11 mouse cellular contexts compared by ENCODE assay signal in genomic region chr5:125579153-125579552, GRCm38 (mm10). TPM values are rescaled to one million over a fixed set of nuclear protein-coding genes. Genes with fewer than 3 reads are reported as not detected.
A peak's percentile ranks its signal among the peaks of the same experiment; 100 is the strongest.
DNase-seq lines count a peak whose midpoint lies in the region; TF ChIP-seq lines count a peak whose summit lies in the region.
"Had no signal": no experiment of that assay in that cellular context is flagged by ENCODE, and none has a peak within 500 bp of the region (broad histone marks: within the 10 kb centered on the region; RNA-seq: fewer than 3 reads in every experiment).

No protein-coding gene starts in this region.

- WGBS in bone marrow, adult 2 months = 43% methylated on average over 4 of the region's 4 CpGs

- peak; percentile 61 for TF ChIP-seq CTCF in left cerebral cortex, adult 2 months (IDR thresholded peaks at IDR 0.05)
- TF ChIP-seq CTCF in bone marrow, adult 2 months (IDR thresholded peaks at IDR 0.05; ENCODE audit: control insufficient read depth, insufficient read depth, low read length) = peak; percentile 54

- H3K4me3 ChIP-seq in left cerebral cortex, adult 2 months = no peak overlapping the region
- H3K4me3 ChIP-seq in bone marrow, adult 2 months (replicated peaks; ENCODE audit: control insufficient read depth, low read depth, low read length) = no peak overlapping the region
- H3K4me3 ChIP-seq: limb, embryonic 12.5 days had no signal

- H3K27ac ChIP-seq in left cerebral cortex, adult 2 months = peak overlapping the region; percentile 64
- no peak overlapping the region for H3K27ac ChIP-seq in bone marrow, adult 2 months (ENCODE audit: control insufficient read depth, insufficient read depth, low read depth, low read length, poor library complexity)
- H3K27ac ChIP-seq: limb, embryonic 12.5 days had no signal

- peak; percentile 17 for DNase-seq in embryo, embryonic 10 days (ENCODE audit: low spot score)
- no peak for DNase-seq in embryo, embryonic 10.5 days (ENCODE audit: low spot score)
- DNase-seq in left cerebral cortex, adult 2 months (ENCODE audit: extremely low spot score in 1 of 2, low spot score in 2 of 2) = no peak
- DNase-seq in left cerebral cortex, adult 11 months (ENCODE audit: low spot score) = no peak
- peak; percentile 4 for DNase-seq in 416B (ENCODE audit: low read depth)
- DNase-seq in MN1 (ENCODE audit: low spot score) = no peak
- no peak for DNase-seq in adrenal gland, postnatal 25 days
- DNase-seq: kidney, adult 9 months; lung, postnatal 36 days had no signal

- no peaks in the 10 kb centered on the region for H3K4me1 ChIP-seq in bone marrow, adult 2 months (ENCODE audit: control insufficient read depth, insufficient read depth, low read length)

- TF ChIP-seq POLR2A in bone marrow, adult 2 months (IDR thresholded peaks at IDR 0.05; ENCODE audit: borderline replicate concordance, control insufficient read depth, low read depth, low read length) = no peak

- intact Hi-C loops in left cerebral cortex, adult 2 months (cut with DNase I) = no loop called here

RNA-seq across cellular contexts. Expression of gene Tmem132b, which starts 47.6 kb away (rescaled TPM):
- 100 to 1,000 TPM; 135 to 141 TPM for total RNA-seq in left cerebral cortex, adult 2 months (2021)
- not detected in 2 replicates for polyA plus RNA-seq in bone marrow, adult 2 months (2011; ENCODE audit: insufficient read depth, insufficient read length, low replicate concordance, missing spikeins)
- 0.90 and 2.1 TPM in 2 replicates for total RNA-seq in adrenal gland, postnatal 25 days (2021)

Comparison
In these comparisons a context has a peak if more than half of its experiments do, and no peak if none do; other contexts are left out.
1. DNase-seq: peak in embryo, embryonic 10 days (single experiment) and 416B (single experiment); none in embryo, embryonic 10.5 days (single experiment), left cerebral cortex, adult 2 months (0 of 2), left cerebral cortex, adult 11 months (single experiment), MN1 (single experiment) and adrenal gland, postnatal 25 days (single experiment).
2. RNA of gene Tmem132b, which starts 47.6 kb away (total RNA-seq): 135 to 141 TPM in left cerebral cortex, adult 2 months; 0.90 to 2.1 TPM in adrenal gland, postnatal 25 days; every median in the first group is over 10 times any median in the second.